Mouse (Mus musculus) left cerebral cortex, adult 18-20 months (tissue): Measurements from ENCODE around the gene Parp14. TPM values are rescaled to one million over a fixed set of nuclear protein-coding genes. Genes with fewer than 3 reads are reported as not detected.
"Not testable (repeated sequence)": the region's sequence is repeated elsewhere in the genome, so short reads cannot be mapped to it uniquely, and the experiment has no call there.

Experiments
- DNase-seq, 2 experiments: peaks; one replicate each; pipeline ENCODE4 v3.0.0; 2021 to 2022; ENCODE audit warnings: low spot score in 2 of 2, mixed read lengths in 1 of 2
- long read RNA-seq, 2 experiments: library from polyadenylated mRNA; stranded (forward); transcript quantifications; one replicate each; pipeline ENCODE4 v2.0.0; 2021
- total RNA-seq, 2 experiments: library from RNA; stranded (reverse); gene quantifications; 2 replicates each; pipeline ENCODE4 v1.2.3; 2021

Gene Parp14
- total RNA-seq, result 1 to 10 TPM; 1.4 to 2.0 TPM
- long read RNA-seq, experiment 1, result 0 reads
- long read RNA-seq, experiment 2, result 0 reads

- DNase-seq, result peak in 1 of 2 experiments; percentile 9
Measured at GRCm38 (mm10) chr16:35871048-35871851, at the start of gene Parp14. Parp14 (minus strand) TSS chr16:35871544.

GRCm38 (mm10) chr16:35918721-35919543 is 47.6 kb upstream of the Parp14 start:
- DNase-seq, result no peak

GRCm38 (mm10) chr16:35914301-35914700 is 43.0 kb upstream of the Parp14 start:
- no peak for DNase-seq

- DNase-seq, result no peak
Measured at GRCm38 (mm10) chr16:35913526-35913925, 42.2 kb upstream of the Parp14 start.

- no peak for DNase-seq
Measured at GRCm38 (mm10) chr16:35911449-35911848, 40.1 kb upstream of the Parp14 start.

GRCm38 (mm10) chr16:35907432-35908201 is 36.3 kb upstream of the Parp14 start:
- DNase-seq, result no peak

GRCm38 (mm10) chr16:35906887-35907286 is 35.5 kb upstream of the Parp14 start:
- DNase-seq, result no peak

GRCm38 (mm10) chr16:35905819-35906485 is 34.6 kb upstream of the Parp14 start:
- no peak for DNase-seq

GRCm38 (mm10) chr16:35905355-35905754 is 34.0 kb upstream of the Parp14 start:
- DNase-seq, result no peak

- DNase-seq, result no peak
Measured at GRCm38 (mm10) chr16:35904121-35904736, 32.9 kb upstream of the Parp14 start.

- no peak for DNase-seq
Measured at GRCm38 (mm10) chr16:35903014-35903640, 31.8 kb upstream of the Parp14 start.

GRCm38 (mm10) chr16:35900541-35900940 is 29.2 kb upstream of the Parp14 start:
- DNase-seq, result no peak

- no peak for DNase-seq
Measured at GRCm38 (mm10) chr16:35894997-35895396, 23.7 kb upstream of the Parp14 start.

- not testable (repeated sequence) for DNase-seq
Measured at GRCm38 (mm10) chr16:35891603-35892002, 20.3 kb upstream of the Parp14 start.

GRCm38 (mm10) chr16:35890645-35891044 is 19.3 kb upstream of the Parp14 start:
- DNase-seq, result no peak

GRCm38 (mm10) chr16:35888910-35889309 is 17.6 kb upstream of the Parp14 start:
- DNase-seq, result no peak

- no peak for DNase-seq
Measured at GRCm38 (mm10) chr16:35888174-35888573, 16.8 kb upstream of the Parp14 start.

GRCm38 (mm10) chr16:35874416-35874815 is 3.1 kb upstream of the Parp14 start:
- peak; percentile 7 to 47 for DNase-seq

- no peak for DNase-seq
Measured at GRCm38 (mm10) chr16:35872410-35873006, 1.2 kb upstream of the Parp14 start.
